Mouse (Mus musculus) testis, adult 10 weeks (tissue): ENCODE measurements around the gene Rasl10b. TPM values are rescaled to one million over a fixed set of nuclear protein-coding genes. Genes with fewer than 3 reads are reported as not detected.

ENCODE experiments used
- polyA plus RNA-seq: library from polyadenylated mRNA; stranded (reverse); fragments of 350-450 nt; fragmentation: Illumina TruSeq; extraction: RNeasy Lipid Tissue Mini Kit (QIAGEN cat#74804); gene quantifications from one replicate; pipeline ENCODE4 v1.2.3, GENCODE M21; 2014; ENCODE audit warnings: low read depth, low replicate concordance

Gene Rasl10b
- polyA plus RNA-seq: 0.08 TPM

DNA sequence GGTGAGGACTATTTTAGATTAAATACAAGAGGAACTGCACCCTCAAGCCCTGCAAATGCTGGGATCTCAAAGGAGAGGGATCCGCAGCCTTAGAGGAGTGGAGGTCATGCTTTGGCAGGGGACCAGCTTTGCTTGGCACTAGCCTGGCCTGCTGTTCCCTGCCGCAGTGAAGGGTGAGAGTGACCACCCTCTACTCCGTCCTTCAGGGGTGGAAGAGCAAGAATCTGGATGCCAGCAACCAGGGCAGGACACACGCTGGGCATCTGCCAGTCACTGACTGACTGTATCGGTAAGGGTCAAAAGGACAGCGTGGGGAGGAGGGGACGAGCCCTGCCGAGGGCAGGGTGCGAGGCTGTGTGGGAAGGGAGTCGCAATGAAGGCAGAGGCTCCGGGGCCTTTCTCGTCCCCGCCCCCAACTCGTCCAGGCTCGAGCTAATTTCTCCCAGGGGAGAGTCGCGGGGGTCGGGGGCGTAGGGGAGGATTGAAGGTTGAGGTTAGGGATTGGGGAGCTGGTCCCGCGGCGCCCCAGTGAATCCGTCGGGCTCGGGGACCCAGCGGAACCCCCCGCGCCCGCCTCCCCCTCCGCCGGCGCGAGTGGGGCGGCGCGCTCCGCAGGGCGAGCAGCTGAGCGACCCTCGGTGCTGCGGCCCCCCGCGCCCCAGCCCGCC, at the start of gene Rasl10b:
TSS of gene Rasl10b (plus strand) at position 51 of the 668 bp plus-strand sequence.

GRCm38 (mm10) chr11:83429355-83429754, 20.4 kb downstream of the Rasl10b start, which contains the start of gene Gas2l2:
Gas2l2 (minus strand) TSS chr11:83429455.

DNA sequence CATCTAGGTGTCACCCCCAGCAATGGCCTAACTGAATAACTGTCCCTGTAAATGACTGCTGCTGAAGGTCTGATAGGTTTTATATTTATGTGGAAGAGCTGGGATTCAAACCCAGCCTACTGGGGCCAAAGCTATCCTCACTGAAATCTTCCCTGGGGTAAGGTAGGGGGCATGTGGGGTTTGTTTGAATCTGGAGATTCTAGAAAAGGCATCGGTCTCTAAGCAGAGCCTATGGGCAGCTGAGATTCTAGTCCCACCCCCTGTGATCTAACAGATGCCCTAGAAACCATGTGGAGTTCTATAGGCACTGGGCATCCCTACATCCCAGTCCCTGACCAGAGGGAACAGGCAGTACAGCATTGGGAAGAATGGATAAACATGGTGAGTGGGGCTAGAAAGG, 28.4 kb downstream of the Rasl10b start, which contains the start of gene 1700020L24Rik:
TSS of gene 1700020L24Rik (plus strand) at position 301 of the 400 bp plus-strand sequence.

GRCm38 (mm10) chr11:83462711-83463244, 53.8 kb downstream of the Rasl10b start, which contains the start of gene Mmp28:
Mmp28 (minus strand) TSS chr11:83463071.

Other genes starting within 250 kb of the Rasl10b start
- 0.14 TPM for gene Slfn4, start 234.0 kb upstream of the Rasl10b start, polyA plus RNA-seq
- gene Slfn3, start 217.8 kb upstream of the Rasl10b start, polyA plus RNA-seq: 2.0 TPM
- gene Slfn14, start 122.4 kb upstream of the Rasl10b start, polyA plus RNA-seq: 0.10 TPM
- gene Ap2b1, start 110.1 kb upstream of the Rasl10b start, polyA plus RNA-seq: 450 TPM
- 51.5 TPM for gene Pex12, start 106.6 kb upstream of the Rasl10b start, polyA plus RNA-seq
- gene Gas2l2, start 20.3 kb downstream of the Rasl10b start, polyA plus RNA-seq: not detected
- gene 1700020L24Rik, start 28.5 kb downstream of the Rasl10b start, polyA plus RNA-seq: 3.0 TPM
- gene Mmp28, start 53.9 kb downstream of the Rasl10b start, polyA plus RNA-seq: 0.18 TPM
- 156 TPM for gene Taf15, start 63.9 kb downstream of the Rasl10b start, polyA plus RNA-seq
- gene Heatr9, start 113.0 kb downstream of the Rasl10b start, polyA plus RNA-seq: 30.0 TPM
- 0.52 TPM for gene Ccl5, start 121.4 kb downstream of the Rasl10b start, polyA plus RNA-seq
- 0.24 TPM for gene Ccl9, start 169.5 kb downstream of the Rasl10b start, polyA plus RNA-seq
- 0.76 TPM for gene Ccl6, start 183.9 kb downstream of the Rasl10b start, polyA plus RNA-seq
- gene Rpl9-ps1, start 236.5 kb downstream of the Rasl10b start, polyA plus RNA-seq: not detected
- not detected for gene Ccl3, start 240.2 kb downstream of the Rasl10b start, polyA plus RNA-seq